Mouse (Mus musculus): Measurements from ENCODE around the gene Mllt1.

DNA sequence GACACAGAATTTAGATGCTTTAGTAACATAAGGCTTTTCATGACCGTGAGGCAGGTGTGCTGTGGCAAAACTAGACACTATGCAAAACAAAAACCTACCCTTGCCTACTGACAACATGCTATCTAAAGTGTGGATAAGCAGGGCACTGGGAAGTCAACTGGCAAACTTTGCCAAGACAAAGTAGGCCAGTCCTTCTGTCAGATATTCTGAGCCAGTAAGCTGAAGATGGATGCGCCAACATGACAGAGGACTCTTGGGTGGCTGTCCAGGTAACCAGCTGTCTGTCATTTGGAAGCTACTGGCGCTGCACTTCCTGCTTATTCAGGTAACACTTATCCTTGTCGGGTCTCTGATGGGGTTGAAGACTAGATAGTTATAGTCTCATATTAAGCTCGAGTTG, 34.9 kb upstream of the Mllt1 start:
- no peak for TF ChIP-seq POLR2A (IDR thresholded peaks at IDR 0.05; ENCODE audit: control insufficient read depth, extremely low read depth, insufficient read depth, low read length, poor library complexity)
- TF ChIP-seq CTCF (IDR thresholded peaks at IDR 0.05; ENCODE audit: borderline replicate concordance, control insufficient read depth, extremely low read depth, insufficient read depth, low read length, poor library complexity): no peak
